Comparison of ENCODE assay signal across 11 mouse cellular contexts in genomic region chr5:111179651-111180050, GRCm38 (mm10).
DNase-seq lines count a peak whose midpoint lies in the region; ATAC-seq and TF ChIP-seq lines count a peak whose summit lies in the region.
"Had no signal": no experiment of that assay in that cellular context is flagged by ENCODE, and none has a peak within 500 bp of the region (broad histone marks: within the 10 kb centered on the region; RNA-seq: fewer than 3 reads in every experiment).

No protein-coding gene starts in this region.

- no peaks in the 10 kb centered on the region for H3K27me3 ChIP-seq in forebrain, embryonic 15.5 days
- no peaks in the 10 kb centered on the region for H3K27me3 ChIP-seq in intestine, embryonic 16.5 days (replicated peaks; ENCODE audit: control insufficient read depth, insufficient read depth, low read length)
- no peaks in the 10 kb centered on the region for H3K27me3 ChIP-seq in neural tube, embryonic 14.5 days (ENCODE audit: control insufficient read depth, insufficient read depth, low read length)

- no peak overlapping the region for H3K4me3 ChIP-seq in layer of hippocampus, adult 2 months
- H3K4me3 ChIP-seq in forebrain, embryonic 15.5 days, result no peak overlapping the region
- H3K4me3 ChIP-seq in intestine, embryonic 16.5 days (ENCODE audit: low read length), result no peak overlapping the region
- no peak overlapping the region for H3K4me3 ChIP-seq in neural tube, embryonic 14.5 days (ENCODE audit: low read depth, low read length)
- H3K4me3 ChIP-seq: megakaryocyte, embryonic 14.5 days had no signal

- no peak for ATAC-seq in forebrain, embryonic 15.5 days (replicated peaks)
- ATAC-seq in intestine, embryonic 16.5 days, result no peak
- 0 out of 2 replicates have a peak, but pooled peaks have one; percentile 25 for ATAC-seq in neural tube, embryonic 14.5 days (ENCODE audit: low read depth)
- ATAC-seq in CD4-positive, CD25-positive, alpha-beta regulatory T cell, adult 4 months, result no peak
- ATAC-seq: inflammation-experienced regulatory T-cells, adult 6 months had no signal

- 17% methylated on average over 7 of the region's 7 CpGs for WGBS in forebrain, embryonic 15.5 days
- WGBS in intestine, embryonic 16.5 days, result 36% methylated on average over 7 of the region's 7 CpGs
- 19% methylated on average over 7 of the region's 7 CpGs for WGBS in neural tube, embryonic 14.5 days

- no peak overlapping the region for H3K9ac ChIP-seq in forebrain, embryonic 15.5 days (replicated peaks)
- H3K9ac ChIP-seq in intestine, embryonic 16.5 days (ENCODE audit: low read depth, low read length), result no peak overlapping the region
- H3K9ac ChIP-seq in neural tube, embryonic 14.5 days (replicated peaks; ENCODE audit: low read depth, low read length), result peak overlapping the region; percentile 1; the same call in 1 of the 2 replicates

- peak; percentile 32 for TF ChIP-seq CTCF in layer of hippocampus, adult 2 months (conservative IDR thresholded peaks at IDR 0.05)

- peaks cover 7% of the 10 kb centered on the region; the same call in 1 of the 2 replicates for H3K36me3 ChIP-seq in forebrain, embryonic 15.5 days
- H3K36me3 ChIP-seq in intestine, embryonic 16.5 days (ENCODE audit: control insufficient read depth, insufficient read depth, low read length), result no peaks in the 10 kb centered on the region
- no peaks in the 10 kb centered on the region for H3K36me3 ChIP-seq in neural tube, embryonic 14.5 days (ENCODE audit: control insufficient read depth, insufficient read depth, low read length)

- DNase-seq in layer of hippocampus, adult 2 months (ENCODE audit: low spot score in 2 of 2), result no peak
- DNase-seq in layer of hippocampus, postnatal 10 days (ENCODE audit: low spot score in 2 of 2), result no peak
- DNase-seq in urinary bladder, postnatal 36 days (ENCODE audit: low spot score in 2 of 2), result no peak
- DNase-seq: cerebellum, adult 11 months; gastrocnemius, postnatal 36 days had no signal

- no peak overlapping the region for H3K4me2 ChIP-seq in forebrain, embryonic 15.5 days (replicated peaks)
- H3K4me2 ChIP-seq in intestine, embryonic 16.5 days (ENCODE audit: low read depth, low read length), result no peak overlapping the region
- 0 out of 2 replicates have a peak overlapping the region, but pooled peaks have one; percentile 18 for H3K4me2 ChIP-seq in neural tube, embryonic 14.5 days (ENCODE audit: low read depth, low read length)

- H3K9me3 ChIP-seq in forebrain, embryonic 15.5 days, result no peaks in the 10 kb centered on the region
- no peaks in the 10 kb centered on the region for H3K9me3 ChIP-seq in intestine, embryonic 16.5 days (ENCODE audit: control insufficient read depth, low read length)
- H3K9me3 ChIP-seq in neural tube, embryonic 14.5 days (ENCODE audit: control insufficient read depth, low read length), result no peaks in the 10 kb centered on the region

- peaks cover 78% of the 10 kb centered on the region for H3K4me1 ChIP-seq in forebrain, embryonic 15.5 days
- H3K4me1 ChIP-seq in intestine, embryonic 16.5 days (ENCODE audit: control insufficient read depth, insufficient read depth, low read length), result peaks cover 49% of the 10 kb centered on the region
- peaks cover 69% of the 10 kb centered on the region for H3K4me1 ChIP-seq in neural tube, embryonic 14.5 days (ENCODE audit: control insufficient read depth, insufficient read depth, low read length)

- H3K27ac ChIP-seq in layer of hippocampus, adult 2 months, result no peak overlapping the region
- H3K27ac ChIP-seq in forebrain, embryonic 15.5 days (replicated peaks), result peak overlapping the region; percentile 66
- peak overlapping the region; percentile 58 for H3K27ac ChIP-seq in intestine, embryonic 16.5 days (ENCODE audit: low read length)
- H3K27ac ChIP-seq in neural tube, embryonic 14.5 days (ENCODE audit: low read depth, low read length), result peak overlapping the region; percentile 83
